Mouse (Mus musculus) heart, embryonic 13.5 days (tissue): Measurements from ENCODE around the gene Baz2a. TPM values are rescaled to one million over a fixed set of nuclear protein-coding genes. Genes with fewer than 3 reads are reported as not detected.
A peak's percentile ranks its signal among the peaks of the same experiment; 100 is the strongest.

Experiments used
- ATAC-seq: fragments of 200-750 bp; cut with Nextera tagmentation; 2 replicates; pipeline ENCODE4 v1.8.0; 2017; ENCODE audit warnings: moderate TSS enrichment; ENCODE audit not compliant: insufficient number of reproducible peaks, low FRiP score, low TSS enrichment; ENCODE audit errors: extremely low read depth
- H3K27ac ChIP-seq: fragments of 300-500 bp; sonication (generic); replicated peaks from 2 replicates; pipeline ENCODE4 v1.5.1; 2015; ENCODE audit warnings: moderate library complexity, mild to moderate bottlenecking, inconsistent platforms
- H3K27me3 ChIP-seq: fragments of 300-500 bp; sonication (generic); replicated peaks from 2 replicates; pipeline ENCODE4 v1.6.1; 2015; ENCODE audit warnings: mild to moderate bottlenecking, inconsistent platforms
- H3K36me3 ChIP-seq: fragments of 300-500 bp; sonication (generic); 2 replicates; pipeline ENCODE4 v1.6.1; 2015; ENCODE audit warnings: mild to moderate bottlenecking, inconsistent platforms
- H3K4me1 ChIP-seq: fragments of 300-500 bp; sonication (generic); 2 replicates; pipeline ENCODE4 v1.6.1; 2015; ENCODE audit warnings: inconsistent platforms
- H3K4me2 ChIP-seq: fragments of 300-500 bp; sonication (generic); 2 replicates; pipeline ENCODE4 v1.6.1; 2015; ENCODE audit warnings: inconsistent platforms, mild to moderate bottlenecking, moderate library complexity
- H3K4me3 ChIP-seq: fragments of 300-500 bp; sonication (generic); 2 replicates; pipeline ENCODE4 v1.5.1; 2015; ENCODE audit warnings: moderate library complexity, mild to moderate bottlenecking, inconsistent platforms
- H3K9ac ChIP-seq: fragments of 300-500 bp; sonication (generic); 2 replicates; pipeline ENCODE4 v1.6.1; 2015; ENCODE audit warnings: inconsistent platforms, mild to moderate bottlenecking, moderate library complexity
- H3K9me3 ChIP-seq: fragments of 300-500 bp; sonication (generic); 2 replicates; pipeline ENCODE4 v1.6.1; 2016; ENCODE audit warnings: inconsistent platforms
- WGBS: fragments of 180-500 bp; shearing (Covaris S2); methylation state at CpG from one replicate; pipeline ENCODE4 v1.1.7; 2015; ENCODE audit warnings: mixed read lengths; 5-methylcytosine and 5-hydroxymethylcytosine counted together
- polyA plus RNA-seq: library from polyadenylated mRNA; unstranded; fragments of >200 nt; fragmentation: Nextera tagmentation; extraction: Ambion mirVana; gene quantifications from 2 replicates; pipeline ENCODE4 v1.2.1, GENCODE M21; 2015

The Baz2a gene
- polyA plus RNA-seq, 1 experiment from 2014 or later: 7.4 TPM

DNA sequence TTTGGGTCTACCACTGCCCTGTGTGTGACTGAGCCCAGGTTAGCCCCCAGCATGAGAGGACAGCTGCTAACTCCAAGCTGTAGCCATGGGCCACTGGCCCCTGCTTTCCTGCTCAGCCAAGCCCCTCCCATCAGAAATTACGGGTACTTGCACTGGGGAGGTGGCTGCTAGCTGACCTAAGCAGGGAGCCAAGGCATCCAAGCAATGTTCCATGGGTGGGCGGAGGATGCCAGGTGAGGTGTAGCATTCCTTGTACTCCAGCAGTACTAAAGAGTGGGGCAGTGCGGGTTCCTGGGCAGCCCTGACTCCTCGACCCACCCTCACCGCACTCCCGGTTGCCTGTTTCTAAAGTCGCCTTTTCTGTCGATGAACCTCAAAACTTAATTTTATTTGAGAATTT is 36.8 kb downstream of the Baz2a start:
- no peak overlapping the region for H3K9ac ChIP-seq
- peaks cover 95% of the 10 kb centered on the region for H3K36me3 ChIP-seq
- 88% methylated on average over 8 of the region's 8 CpGs for WGBS
- H3K27ac ChIP-seq: 0 out of 2 replicates have a peak overlapping the region, but pooled peaks have one; percentile 28
- H3K4me1 ChIP-seq: no peaks in the 10 kb centered on the region
- ATAC-seq: no peak
- H3K9me3 ChIP-seq: no peaks in the 10 kb centered on the region
- no peak overlapping the region for H3K4me3 ChIP-seq
- no peak overlapping the region for H3K4me2 ChIP-seq
- H3K27me3 ChIP-seq: no peaks in the 10 kb centered on the region

DNA sequence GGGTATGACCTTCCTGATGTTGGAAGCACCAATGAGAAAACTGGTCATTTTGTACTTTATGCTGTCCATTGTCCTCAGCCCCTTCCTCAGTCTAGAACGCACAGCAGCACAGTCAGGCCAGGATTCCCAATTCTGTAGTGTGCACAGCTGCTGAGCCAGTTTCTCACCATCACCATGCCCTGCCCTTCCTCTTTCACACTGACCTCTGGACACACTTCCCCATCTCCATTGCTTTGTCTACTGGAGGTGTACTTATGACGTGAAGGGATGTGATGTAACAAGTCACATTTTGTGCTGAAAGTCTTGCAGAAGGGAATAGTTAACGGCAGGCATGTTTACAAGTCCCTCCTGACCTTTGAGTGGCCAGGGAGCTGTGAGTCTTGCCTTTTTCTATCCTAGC is 39.9 kb downstream of the Baz2a start:
- Histone ChIP-seq H3K27ac (no peak overlapping the region), H3K9ac (no peak overlapping the region), H3K4me3 (no peak overlapping the region), H3K27me3 (no peaks in the 10 kb centered on the region), H3K36me3 (peaks cover 94% of the 10 kb centered on the region), H3K4me2 (no peak overlapping the region), H3K9me3 (no peaks in the 10 kb centered on the region), H3K4me1 (no peaks in the 10 kb centered on the region)
- whole genome bisulfite sequencing: 75% methylated on average over 3 of the region's 3 CpGs
- ATAC-seq: no peak

DNA sequence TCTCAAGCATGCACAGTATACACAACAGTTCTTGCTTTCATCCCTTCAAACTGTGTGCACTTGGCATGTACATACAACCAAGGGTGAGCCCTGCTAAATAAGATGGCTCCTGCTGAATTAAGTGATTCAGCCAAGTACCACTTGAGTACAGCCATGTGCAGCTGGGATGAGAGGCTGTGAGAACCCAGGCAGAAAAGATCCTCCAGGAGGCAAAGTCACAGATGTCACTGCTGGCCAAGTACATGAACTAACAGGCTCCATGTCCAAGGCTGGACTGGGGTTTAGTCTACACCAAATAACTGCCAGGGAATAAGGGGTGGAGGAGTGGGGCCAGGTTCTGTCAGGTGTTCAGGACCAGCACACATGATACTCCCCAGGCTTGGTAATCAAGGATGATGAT is 40.4 kb downstream of the Baz2a start:
- Histone ChIP-seq H3K27ac (no peak overlapping the region), H3K4me3 (no peak overlapping the region), H3K4me2 (no peak overlapping the region), H3K4me1 (no peaks in the 10 kb centered on the region), H3K9ac (no peak overlapping the region), H3K27me3 (no peaks in the 10 kb centered on the region), H3K9me3 (no peaks in the 10 kb centered on the region), H3K36me3 (peaks cover 91% of the 10 kb centered on the region)
- no peak for ATAC-seq

DNA sequence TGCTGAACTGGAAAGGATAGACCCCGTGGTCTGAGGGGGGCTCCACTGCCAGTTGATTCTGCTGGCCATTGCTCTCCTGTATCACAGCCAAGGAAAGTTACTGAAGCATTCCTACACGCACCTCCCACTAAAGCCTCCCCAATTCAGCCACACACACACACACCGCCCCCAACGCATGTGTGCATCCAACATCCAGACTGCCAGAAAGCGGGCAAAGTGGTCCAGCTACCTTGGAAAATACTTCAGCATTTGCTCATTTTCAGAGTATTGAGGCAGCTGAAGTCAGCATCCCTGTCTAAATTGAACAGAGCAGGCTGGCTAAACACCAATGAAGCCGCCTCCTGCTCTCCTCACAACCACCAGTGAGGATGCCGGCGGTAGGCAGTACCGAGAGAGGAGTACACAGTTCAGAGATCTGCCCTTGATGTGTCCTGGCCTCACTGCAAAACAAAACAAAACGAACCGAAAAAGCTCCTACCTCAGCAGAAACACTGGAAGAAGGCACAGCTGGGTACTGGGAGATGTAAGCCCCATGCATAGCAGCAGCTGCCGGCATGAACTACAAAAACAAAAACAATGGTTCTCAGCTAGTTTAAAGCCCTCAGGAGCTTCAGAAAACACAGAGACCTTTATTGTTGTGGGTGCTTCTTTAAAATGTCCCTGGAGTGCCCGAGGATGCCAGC is 42.4 kb downstream of the Baz2a start:
- H3K36me3 ChIP-seq: peaks cover 91% of the 10 kb centered on the region
- no peak for ATAC-seq
- no peak overlapping the region for H3K4me2 ChIP-seq
- H3K4me1 ChIP-seq: no peaks in the 10 kb centered on the region
- H3K27ac ChIP-seq: no peak overlapping the region
- H3K4me3 ChIP-seq: no peak overlapping the region
- no peaks in the 10 kb centered on the region for H3K9me3 ChIP-seq
- 59% methylated on average over 13 of the region's 13 CpGs for WGBS
- no peaks in the 10 kb centered on the region for H3K27me3 ChIP-seq
- H3K9ac ChIP-seq: no peak overlapping the region

DNA sequence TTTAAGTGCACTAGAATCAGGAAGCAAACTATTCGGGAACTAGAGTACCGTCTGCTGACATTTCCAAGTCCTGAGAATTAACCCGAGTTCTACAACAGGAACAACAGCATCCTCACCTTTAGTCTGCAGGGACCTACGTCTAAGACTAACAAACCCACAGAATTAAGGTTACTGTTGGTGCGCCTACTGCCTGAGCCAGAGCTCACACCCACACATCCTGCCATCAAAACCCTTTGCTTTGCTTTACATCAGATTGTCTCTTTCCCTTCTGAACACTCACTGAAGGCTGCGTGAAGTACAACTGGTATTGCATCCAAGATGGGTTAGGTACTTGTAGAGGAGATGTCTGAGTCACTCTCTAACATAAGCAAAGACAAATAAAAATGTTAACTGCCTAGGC is 44.0 kb downstream of the Baz2a start:
- H3K4me2 ChIP-seq: no peak overlapping the region
- H3K4me1 ChIP-seq: no peaks in the 10 kb centered on the region
- no peak overlapping the region for H3K4me3 ChIP-seq
- no peaks in the 10 kb centered on the region for H3K27me3 ChIP-seq
- 81% methylated on average over 6 of the region's 6 CpGs for whole genome bisulfite sequencing
- H3K27ac ChIP-seq: no peak overlapping the region
- ATAC-seq: no peak
- peaks cover 94% of the 10 kb centered on the region for H3K36me3 ChIP-seq
- H3K9me3 ChIP-seq: no peaks in the 10 kb centered on the region
- no peak overlapping the region for H3K9ac ChIP-seq

DNA sequence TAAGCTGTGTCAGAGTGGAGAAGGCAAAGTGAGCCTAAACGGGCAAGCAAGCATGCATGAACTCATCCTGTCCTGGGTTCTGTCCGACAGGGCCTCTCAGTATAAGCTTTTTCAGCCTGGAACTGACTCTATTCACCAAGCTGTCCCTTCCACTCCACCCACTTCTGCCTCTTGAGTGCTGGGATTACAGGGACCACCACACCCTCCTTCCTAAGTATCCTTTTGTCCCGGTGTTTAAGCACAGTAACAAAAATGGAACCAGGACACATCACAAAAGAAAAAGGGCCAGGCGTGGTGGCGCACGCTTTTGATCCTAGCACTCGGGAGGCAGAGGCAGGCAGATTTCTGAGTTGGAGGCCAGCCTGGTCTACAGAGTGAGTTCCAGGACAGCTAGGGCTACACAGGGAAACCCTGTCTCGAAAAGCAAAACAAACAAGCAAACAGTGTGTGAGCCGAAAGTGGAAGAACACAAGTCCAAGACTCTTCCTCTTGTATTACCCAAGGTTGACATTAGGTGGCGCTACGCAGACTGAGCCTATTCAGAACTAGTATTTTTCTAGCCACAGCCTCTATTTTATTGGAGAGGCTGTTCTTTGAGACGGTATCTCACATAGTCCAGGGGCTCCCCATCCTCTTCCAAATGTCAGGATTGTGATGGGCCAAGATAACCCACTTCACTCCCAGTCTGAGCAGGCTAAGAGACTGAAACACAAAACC is 49.0 kb downstream of the Baz2a start:
- no peaks in the 10 kb centered on the region for H3K4me1 ChIP-seq
- WGBS: 68% methylated on average over 12 of the region's 12 CpGs
- H3K4me2 ChIP-seq: no peak overlapping the region
- no peaks in the 10 kb centered on the region for H3K27me3 ChIP-seq
- H3K9ac ChIP-seq: no peak overlapping the region
- H3K4me3 ChIP-seq: no peak overlapping the region
- ATAC-seq: no peak
- H3K36me3 ChIP-seq: peaks cover 93% of the 10 kb centered on the region
- H3K9me3 ChIP-seq: no peaks in the 10 kb centered on the region
- H3K27ac ChIP-seq: no peak overlapping the region

DNA sequence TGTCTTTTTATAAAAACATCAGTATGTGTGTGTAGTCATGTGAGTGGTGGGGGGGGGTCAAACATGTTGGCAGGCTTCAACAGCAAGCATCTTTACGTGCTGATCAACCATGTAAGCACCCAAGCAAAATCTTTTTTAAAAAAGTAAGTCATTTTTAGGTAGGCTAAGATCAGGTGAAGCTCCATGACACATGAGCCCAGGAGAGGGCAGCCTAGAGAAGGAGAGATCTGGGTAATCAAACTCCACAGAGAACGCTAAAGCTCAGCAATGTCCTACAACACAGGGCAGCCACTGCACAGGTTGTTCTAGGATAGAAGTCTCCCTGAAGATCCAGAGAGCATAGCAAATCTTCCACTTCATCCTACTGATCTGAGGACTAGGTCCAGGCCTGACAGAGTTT is 50.8 kb downstream of the Baz2a start:
- H3K36me3 ChIP-seq: peaks cover 92% of the 10 kb centered on the region
- H3K4me1 ChIP-seq: no peaks in the 10 kb centered on the region
- H3K4me2 ChIP-seq: no peak overlapping the region
- no peak overlapping the region for H3K4me3 ChIP-seq
- no peak for ATAC-seq
- H3K9me3 ChIP-seq: no peaks in the 10 kb centered on the region
- 55% methylated on average over 2 of the region's 2 CpGs for WGBS
- H3K27me3 ChIP-seq: no peaks in the 10 kb centered on the region
- no peak overlapping the region for H3K9ac ChIP-seq
- no peak overlapping the region for H3K27ac ChIP-seq

DNA sequence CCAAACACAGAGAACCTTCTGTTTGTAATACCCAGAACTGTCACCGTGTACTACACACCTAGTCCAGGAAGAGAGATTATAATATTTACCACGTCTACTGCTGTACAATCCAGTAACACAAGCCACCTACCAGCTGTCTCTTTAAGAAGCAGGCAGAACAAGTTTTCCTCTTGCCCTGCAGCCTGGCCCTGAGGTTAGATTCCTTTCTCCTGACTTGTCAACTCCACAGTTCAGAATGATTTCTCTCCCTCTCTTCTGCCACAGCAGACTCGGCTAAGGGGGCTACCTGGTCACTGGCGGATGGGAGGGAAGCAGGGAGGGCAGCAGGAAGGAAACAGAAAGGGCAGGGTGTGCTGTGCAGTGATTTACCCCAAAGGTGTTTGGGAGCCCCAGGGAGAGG is 52.3 kb downstream of the Baz2a start:
- no peak for ATAC-seq
- Histone ChIP-seq H3K4me3 (no peak overlapping the region), H3K4me2 (no peak overlapping the region), H3K9me3 (no peaks in the 10 kb centered on the region), H3K27me3 (no peaks in the 10 kb centered on the region), H3K27ac (no peak overlapping the region), H3K36me3 (peaks cover 89% of the 10 kb centered on the region), H3K4me1 (peaks cover 2% of the 10 kb centered on the region), H3K9ac (0 out of 2 replicates have a peak overlapping the region, but pooled peaks have one; percentile 24)
- WGBS: 67% methylated on average over 4 of the region's 4 CpGs

DNA sequence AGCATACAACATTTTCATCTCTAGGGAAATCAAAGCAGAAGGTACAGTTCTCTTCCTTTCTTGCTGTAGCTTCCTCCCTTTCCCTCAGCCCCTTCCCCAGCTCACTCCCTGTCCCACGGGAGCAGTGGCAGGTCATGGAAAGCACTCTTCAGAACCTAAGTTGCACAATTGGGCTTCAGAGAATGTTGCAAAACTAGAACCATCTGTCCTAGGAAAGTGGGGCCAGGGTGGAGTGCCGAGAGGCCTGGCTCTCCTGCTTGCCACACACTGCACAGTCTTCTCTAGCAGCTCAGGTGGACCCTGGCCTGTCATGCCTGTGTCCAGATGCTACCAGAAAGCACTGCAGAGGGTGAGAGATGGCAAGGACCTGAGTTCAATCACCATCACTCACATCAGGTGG is 53.6 kb downstream of the Baz2a start:
- Histone ChIP-seq H3K36me3 (peaks cover 79% of the 10 kb centered on the region), H3K9me3 (no peaks in the 10 kb centered on the region), H3K9ac (no peak overlapping the region), H3K27me3 (no peaks in the 10 kb centered on the region), H3K27ac (no peak overlapping the region), H3K4me3 (no peak overlapping the region), H3K4me1 (peaks cover 15% of the 10 kb centered on the region), H3K4me2 (no peak overlapping the region)
- ATAC-seq: no peak
- WGBS: 59% methylated on average over 2 of the region's 2 CpGs

DNA sequence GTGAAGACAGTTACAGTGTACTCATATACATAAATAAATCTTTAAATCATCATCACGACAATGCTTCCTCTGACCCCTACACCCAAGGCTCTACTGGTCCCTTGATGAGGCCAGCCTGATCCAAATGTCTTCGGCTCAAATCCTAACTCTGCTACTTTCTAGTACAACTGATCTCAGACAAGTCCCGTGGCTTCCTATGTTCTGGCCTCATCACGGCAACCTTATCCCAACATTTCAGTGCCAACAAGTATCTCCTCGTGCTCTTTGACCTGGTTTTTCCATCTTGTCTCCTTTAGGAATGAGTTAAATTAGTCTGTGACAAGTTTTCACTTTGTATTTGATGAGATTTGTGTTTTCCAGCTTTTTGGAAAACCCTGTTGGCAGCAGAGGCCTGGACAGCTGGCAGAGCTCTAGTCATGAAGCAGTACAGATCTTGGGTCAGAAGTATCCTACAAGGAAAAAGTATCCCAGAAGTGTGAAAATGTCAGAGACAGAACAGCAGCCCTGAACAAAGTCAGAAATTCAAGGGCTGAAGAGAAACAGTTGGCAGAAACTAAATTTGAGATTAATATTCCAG is 57.5 kb downstream of the Baz2a start:
- Histone ChIP-seq H3K4me2 (peak overlapping the region; percentile 57), H3K27ac (peak overlapping the region; percentile 90), H3K9me3 (no peaks in the 10 kb centered on the region), H3K27me3 (no peaks in the 10 kb centered on the region), H3K36me3 (peaks cover 48% of the 10 kb centered on the region), H3K4me1 (peaks cover 38% of the 10 kb centered on the region), H3K9ac (peak overlapping the region; percentile 74), H3K4me3 (peak overlapping the region; percentile 33)
- no peak for ATAC-seq
- WGBS: 77% methylated on average over 5 of the region's 5 CpGs

DNA sequence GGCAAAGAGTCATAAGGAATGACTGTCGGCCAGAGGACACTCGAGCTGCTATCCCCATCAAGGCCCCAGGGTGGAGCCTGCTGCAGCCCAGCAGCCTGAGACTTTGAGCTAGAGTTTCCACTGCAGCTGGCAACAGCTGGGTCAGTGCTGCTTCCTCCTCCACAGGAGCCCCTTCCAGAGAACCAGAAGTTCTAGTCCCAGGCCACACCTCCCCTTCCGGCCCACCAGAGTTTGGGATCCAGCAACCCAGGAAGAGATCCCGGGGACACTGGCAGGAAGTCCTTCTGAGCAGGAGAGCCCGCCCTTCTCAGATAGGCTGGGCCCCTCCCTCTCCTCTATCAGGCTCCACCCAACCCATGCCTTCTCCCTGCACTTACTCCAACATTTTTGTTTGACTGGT is 58.2 kb downstream of the Baz2a start:
- ATAC-seq: peak; percentile 72
- Histone ChIP-seq H3K9ac (peak overlapping the region; percentile 74), H3K27me3 (no peaks in the 10 kb centered on the region), H3K9me3 (no peaks in the 10 kb centered on the region), H3K4me3 (peak overlapping the region; percentile 33), H3K27ac (peak overlapping the region; percentile 90), H3K4me2 (peak overlapping the region; percentile 57), H3K4me1 (peaks cover 46% of the 10 kb centered on the region), H3K36me3 (peaks cover 41% of the 10 kb centered on the region)
- 3% methylated on average over 5 of the region's 5 CpGs for WGBS
